Mouse (Mus musculus) lung, embryonic 14.5 days (tissue): ENCODE measurements around the gene Ambra1. TPM values are rescaled to one million over a fixed set of nuclear protein-coding genes. Genes with fewer than 3 reads are reported as not detected.
A peak's percentile ranks its signal among the peaks of the same experiment; 100 is the strongest.

Source experiments
- ATAC-seq: fragments of 200-750 bp; cut with Nextera tagmentation; 2 replicates; pipeline ENCODE4 v1.8.0; 2017; ENCODE audit warnings: mild to moderate bottlenecking, moderate TSS enrichment, moderate library complexity; ENCODE audit not compliant: insufficient read depth
- DNase-seq: peaks from one replicate; pipeline ENCODE4 v3.0.0-alpha.2; 2015
- H3K27ac ChIP-seq: fragments of 300-500 bp; sonication (generic); 2 replicates; pipeline ENCODE4 v1.5.1; 2014; ENCODE audit warnings: low read depth, mild to moderate bottlenecking, moderate library complexity
- H3K27me3 ChIP-seq: fragments of 300-500 bp; sonication (generic); 2 replicates; pipeline ENCODE4 v1.6.1; 2014; ENCODE audit warnings: low read length, control low read depth; ENCODE audit not compliant: insufficient read depth
- H3K36me3 ChIP-seq: fragments of 300-500 bp; sonication (generic); 2 replicates; pipeline ENCODE4 v1.6.1; 2014; ENCODE audit warnings: control low read depth; ENCODE audit not compliant: insufficient read depth
- H3K4me1 ChIP-seq: fragments of 300-500 bp; sonication (generic); 2 replicates; pipeline ENCODE4 v1.6.1; 2014; ENCODE audit warnings: antibody characterized with exemption, control low read depth; ENCODE audit not compliant: insufficient read depth
- H3K4me2 ChIP-seq: fragments of 300-500 bp; sonication (generic); 2 replicates; pipeline ENCODE4 v1.6.1; 2014; ENCODE audit warnings: mild to moderate bottlenecking
- H3K4me3 ChIP-seq: fragments of 300-500 bp; sonication (generic); 2 replicates; pipeline ENCODE4 v1.5.1; 2014; ENCODE audit warnings: low read depth, low read length
- H3K9ac ChIP-seq: fragments of 300-500 bp; sonication (generic); 2 replicates; pipeline ENCODE4 v1.6.1; 2014
- H3K9me3 ChIP-seq: fragments of 300-500 bp; sonication (generic); 2 replicates; pipeline ENCODE4 v1.6.1; 2016; ENCODE audit warnings: low read depth, low read length, control low read depth
- CTCF ChIP-seq: IDR thresholded peaks from 2 replicates; pipeline ENCODE4 v1.5.1; 2016; ENCODE audit warnings: antibody characterized with exemption, low read depth
- WGBS: fragments of 180-500 bp; shearing (Covaris S2); extraction: QIAGEN DNeasy Blood & Tissue Kit; methylation state at CpG from one replicate; pipeline ENCODE4 v1.1.7; 2014; 5-methylcytosine and 5-hydroxymethylcytosine counted together
- polyA plus RNA-seq: library from polyadenylated mRNA; unstranded; fragments of >200 nt; fragmentation: Nextera tagmentation; extraction: Ambion mirVana; gene quantifications from 2 replicates; pipeline ENCODE4 v1.2.1, GENCODE M21; 2014

The Ambra1 gene
- polyA plus RNA-seq, 1 experiment from 2014 or later: 15.9 TPM

DNA sequence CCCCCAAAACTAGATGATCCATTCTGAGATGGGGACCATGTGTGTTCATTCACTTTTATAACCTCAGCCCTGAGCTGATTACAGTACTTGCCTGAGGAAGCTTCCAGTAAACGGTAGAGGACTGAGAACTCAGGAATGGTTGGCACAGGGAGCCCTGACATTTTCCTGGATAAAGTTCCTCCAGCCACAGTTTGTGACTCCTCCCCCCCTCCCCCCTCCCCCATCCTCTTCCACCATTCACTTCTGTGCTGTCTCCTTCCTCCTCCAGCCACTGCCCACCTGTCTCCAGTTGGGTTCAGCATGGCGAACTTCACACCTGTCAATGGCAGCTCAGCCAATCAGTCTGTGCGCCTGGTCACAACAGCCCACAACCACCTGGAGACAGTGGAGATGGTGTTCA lies 197.0 kb downstream of the Ambra1 start, which contains the start of gene Chrm4:
Chrm4 (plus strand) TSS at position 301 of the 400 bp plus-strand sequence.
- DNase-seq (no peak), ATAC-seq (no peak)
- H3K4me1 ChIP-seq: peaks cover 7% of the 10 kb centered on the region
- peaks cover 31% of the 10 kb centered on the region for H3K27me3 ChIP-seq
- H3K36me3 ChIP-seq: 0 out of 2 replicates have a peak, but pooled peaks cover 11% of the 10 kb centered on the region
- no peaks in the 10 kb centered on the region for H3K9me3 ChIP-seq
- peak within 1 kb of the TSS; percentile 3; the same call in 1 of the 2 replicates for H3K4me3 ChIP-seq
- peak within 1 kb of the TSS; percentile 40; the same call in 1 of the 2 replicates for H3K4me2 ChIP-seq
- no peak within 1 kb of the TSS for H3K27ac ChIP-seq
- no peak for TF ChIP-seq CTCF
- H3K9ac ChIP-seq: no peak within 1 kb of the TSS
- WGBS: 77% methylated on average over 3 of the region's 3 CpGs

- Histone ChIP-seq H3K36me3 (peaks cover 14% of the 10 kb centered on the region; the same call in 1 of the 2 replicates), H3K27ac (no peak overlapping the region), H3K4me2 (peak overlapping the region; percentile 40; the same call in 1 of the 2 replicates), H3K9ac (no peak overlapping the region), H3K4me3 (peak overlapping the region; percentile 3; the same call in 1 of the 2 replicates), H3K27me3 (peaks cover 21% of the 10 kb centered on the region), H3K9me3 (no peaks in the 10 kb centered on the region), H3K4me1 (peaks cover 15% of the 10 kb centered on the region)
- peak; percentile 76 for TF ChIP-seq CTCF
- no peak for ATAC-seq
- DNase-seq: peak; percentile 89
- 40% methylated on average over 33 of the region's 34 CpGs for WGBS
Observed at GRCm38 (mm10) chr2:91927826-91928533, 198.0 kb downstream of the Ambra1 start.

- no peak overlapping the region for H3K4me2 ChIP-seq
- peaks cover 19% of the 10 kb centered on the region; the same call in 1 of the 2 replicates for H3K36me3 ChIP-seq
- ATAC-seq (no peak), DNase-seq (no peak)
- H3K9ac ChIP-seq: no peak overlapping the region
- H3K4me1 ChIP-seq: peaks cover 12% of the 10 kb centered on the region
- no peak overlapping the region for H3K4me3 ChIP-seq
- TF ChIP-seq CTCF: no peak
- WGBS: 61% methylated on average over 23 of the region's 23 CpGs
- H3K27me3 ChIP-seq: peaks cover 14% of the 10 kb centered on the region
- H3K9me3 ChIP-seq: no peaks in the 10 kb centered on the region
- no peak overlapping the region for H3K27ac ChIP-seq
Observed at GRCm38 (mm10) chr2:91928534-91929350, 198.8 kb downstream of the Ambra1 start.

- Histone ChIP-seq H3K27ac (no peak overlapping the region), H3K4me2 (peak overlapping the region; percentile 90), H3K9me3 (no peaks in the 10 kb centered on the region), H3K4me3 (peak overlapping the region; percentile 77; the same call in 1 of the 2 replicates), H3K9ac (0 out of 2 replicates have a peak overlapping the region, but pooled peaks have one; percentile 96), H3K27me3 (peaks cover 6% of the 10 kb centered on the region), H3K36me3 (peaks cover 26% of the 10 kb centered on the region; the same call in 1 of the 2 replicates), H3K4me1 (peaks cover 11% of the 10 kb centered on the region)
- DNase-seq (no peak), ATAC-seq (no peak)
- whole genome bisulfite sequencing: 47% methylated on average over 3 of the region's 3 CpGs
- no peak for TF ChIP-seq CTCF
Observed at GRCm38 (mm10) chr2:91929455-91929854, 199.5 kb downstream of the Ambra1 start.

GRCm38 (mm10) chr2:91929936-91930335 lies 200.0 kb downstream of the Ambra1 start:
- Histone ChIP-seq H3K36me3 (peaks cover 31% of the 10 kb centered on the region), H3K4me1 (peaks cover 11% of the 10 kb centered on the region), H3K4me3 (peak overlapping the region; percentile 77), H3K27me3 (peaks cover 2% of the 10 kb centered on the region), H3K9ac (peak overlapping the region; percentile 96), H3K27ac (peak overlapping the region; percentile 98; the same call in 1 of the 2 replicates), H3K9me3 (no peaks in the 10 kb centered on the region), H3K4me2 (peak overlapping the region; percentile 90)
- 0 out of 2 replicates have a peak, but pooled peaks have one; percentile 8 for ATAC-seq
- TF ChIP-seq CTCF: peak; percentile 86
- WGBS: 8% methylated on average over 12 of the region's 12 CpGs
- DNase-seq: peak; percentile 95

GRCm38 (mm10) chr2:91930761-91931291 lies 200.9 kb downstream of the Ambra1 start:
- peak overlapping the region; percentile 77 for H3K4me3 ChIP-seq
- H3K4me1 ChIP-seq: peaks cover 11% of the 10 kb centered on the region
- ATAC-seq (no peak), DNase-seq (peak; percentile 60)
- 3% methylated on average over 23 of the region's 23 CpGs for WGBS
- no peaks in the 10 kb centered on the region for H3K27me3 ChIP-seq
- H3K36me3 ChIP-seq: peaks cover 39% of the 10 kb centered on the region
- no peak for TF ChIP-seq CTCF
- H3K4me2 ChIP-seq: peak overlapping the region; percentile 90
- H3K9ac ChIP-seq: peak overlapping the region; percentile 96
- H3K27ac ChIP-seq: peak overlapping the region; percentile 98
- H3K9me3 ChIP-seq: no peaks in the 10 kb centered on the region
